Mouse (Mus musculus) megakaryocyte-erythroid progenitor cell, adult 5-6 weeks (primary cell): ENCODE data around the gene Gm13288. TPM values are rescaled to one million over a fixed set of nuclear protein-coding genes. Genes with fewer than 3 reads are reported as not detected.
"Not testable (repeated sequence)": the region's sequence is repeated elsewhere in the genome, so short reads cannot be mapped to it uniquely, and the experiment has no call there.

Experiments used
- ATAC-seq: replicated peaks from 2 replicates; pipeline ENCODE4 v1.8.0; 2016; ENCODE audit warnings: mild to moderate bottlenecking, inconsistent platforms; ENCODE audit not compliant: severe bottlenecking, poor library complexity, low FRiP score, low TSS enrichment
- total RNA-seq, 2 experiments: library from RNA; stranded (forward) in 1 of 2; stranded (reverse) in 1 of 2; fragments of 200-1000, 215-1000 nt in 1 of 2; fragments of >200 nt in 1 of 2; fragmentation: Nextera tagmentation in 1 of 2; gene quantifications; 2 replicates each; pipeline ENCODE4 v1.2.3; 2014 to 2017

The Gm13288 gene
- total RNA-seq, 2 experiments from 2014 or later = 1.2 TPM; not detected in 1

DNA sequence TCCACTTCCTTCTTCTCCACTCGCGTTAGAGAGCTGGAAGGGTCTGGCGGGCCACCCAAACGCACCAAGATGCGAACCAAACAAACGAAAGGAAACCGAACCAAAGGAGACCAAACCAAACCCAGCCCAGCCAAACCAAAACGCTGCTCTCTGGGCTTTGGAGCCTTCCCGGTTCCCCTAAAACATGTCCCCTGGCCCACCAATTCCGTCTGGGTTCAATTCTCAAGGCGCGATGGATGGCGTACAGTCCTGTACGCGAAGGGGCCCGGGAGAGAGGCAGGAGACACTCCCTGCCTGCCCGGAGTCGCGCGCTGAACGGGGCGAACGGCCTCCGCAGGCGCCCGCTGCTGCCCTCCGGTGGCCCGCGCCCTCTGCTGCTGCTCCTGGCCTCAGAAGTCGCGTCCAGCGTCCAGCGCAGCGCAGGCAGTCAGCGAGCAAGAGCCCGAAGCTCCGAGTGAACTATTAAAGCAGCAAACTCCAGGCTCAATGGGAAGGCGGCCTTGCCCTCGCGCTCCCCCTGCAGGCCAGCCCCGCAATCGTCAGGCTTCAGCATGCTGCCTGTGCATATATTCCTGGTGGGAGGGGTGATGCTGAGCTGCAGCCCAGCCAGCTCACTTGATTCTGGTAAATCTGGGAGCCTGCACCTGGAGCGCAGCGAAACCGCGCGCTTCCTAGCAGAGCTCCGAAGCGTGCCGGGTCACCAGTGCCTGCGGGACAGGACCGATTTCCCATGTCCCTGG is 11.2 kb upstream of the Gm13288 start, which contains the start of gene Gm13275:
Gm13275 (plus strand) TSS at position 552 of the 740 bp plus-strand sequence.
- not testable (repeated sequence) for ATAC-seq

DNA sequence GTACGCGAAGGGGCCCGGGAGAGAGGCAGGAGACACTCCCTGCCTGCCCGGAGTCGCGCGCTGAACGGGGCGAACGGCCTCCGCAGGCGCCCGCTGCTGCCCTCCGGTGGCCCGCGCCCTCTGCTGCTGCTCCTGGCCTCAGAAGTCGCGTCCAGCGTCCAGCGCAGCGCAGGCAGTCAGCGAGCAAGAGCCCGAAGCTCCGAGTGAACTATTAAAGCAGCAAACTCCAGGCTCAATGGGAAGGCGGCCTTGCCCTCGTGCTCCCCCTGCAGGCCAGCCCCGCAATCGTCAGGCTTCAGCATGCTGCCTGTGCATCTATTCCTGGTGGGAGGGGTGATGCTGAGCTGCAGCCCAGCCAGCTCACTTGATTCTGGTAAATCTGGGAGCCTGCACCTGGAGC is 8.2 kb upstream of the Gm13288 start, which contains the start of gene Gm13279:
Gm13279 (plus strand) TSS at position 301 of the 400 bp plus-strand sequence.
- ATAC-seq = not testable (repeated sequence)

DNA sequence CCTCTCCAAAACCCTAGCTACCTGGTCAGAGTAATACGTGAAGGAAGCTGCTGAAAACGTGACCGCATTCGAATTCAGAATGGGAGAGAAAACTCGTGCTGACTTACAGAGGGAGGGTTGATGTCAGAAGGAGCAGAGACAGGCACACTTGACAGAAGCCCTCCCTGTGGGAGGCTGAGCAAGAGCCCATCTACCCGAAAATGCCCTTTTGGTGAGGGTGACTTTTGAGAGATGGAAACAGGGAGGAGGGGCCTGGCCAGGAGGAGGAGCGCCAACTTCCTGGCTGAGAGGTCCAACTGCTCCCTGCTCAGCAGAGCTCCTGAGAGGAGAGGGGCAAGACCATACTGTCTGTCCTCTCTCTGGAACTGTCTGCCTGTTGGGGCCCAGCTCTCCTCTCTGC is 6.0 kb upstream of the Gm13288 start, which contains the start of gene Gm13285:
Gm13285 (plus strand) TSS at position 301 of the 400 bp plus-strand sequence.
- ATAC-seq = not testable (repeated sequence)

GRCm38 (mm10) chr4:88802954-88803353 is 2.4 kb upstream of the Gm13288 start, which contains the start of gene Gm13287:
TSS of gene Gm13287 (plus strand) at chr4:88803254.
- not testable (repeated sequence) for ATAC-seq

- ATAC-seq = not testable (repeated sequence)
These were observed 430 bp downstream of the Gm13288 start for GRCm38 (mm10) chr4:88805761-88806160.

DNA sequence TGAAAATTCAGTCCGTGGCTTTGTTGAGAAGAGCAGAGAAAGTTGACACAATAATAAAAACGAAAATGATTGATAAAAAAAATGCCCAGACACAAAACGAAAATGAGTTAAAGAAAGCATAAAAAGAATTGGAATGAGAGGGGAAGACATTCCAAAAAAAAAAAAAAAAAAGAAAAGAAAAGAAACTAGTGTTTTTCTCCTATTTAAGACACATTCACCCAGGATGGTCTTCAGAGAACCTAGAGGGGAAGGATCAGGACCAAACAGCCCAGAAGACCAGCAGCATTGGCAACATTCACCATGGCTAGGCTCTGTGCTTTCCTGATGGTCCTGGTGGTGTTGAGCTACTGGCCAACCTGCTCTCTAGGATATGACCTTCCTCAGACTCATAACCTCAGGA is 10.6 kb downstream of the Gm13288 start, which contains the start of gene Ifna7:
Ifna7 (plus strand) TSS at position 301 of the 400 bp plus-strand sequence.
- no peak for ATAC-seq

DNA sequence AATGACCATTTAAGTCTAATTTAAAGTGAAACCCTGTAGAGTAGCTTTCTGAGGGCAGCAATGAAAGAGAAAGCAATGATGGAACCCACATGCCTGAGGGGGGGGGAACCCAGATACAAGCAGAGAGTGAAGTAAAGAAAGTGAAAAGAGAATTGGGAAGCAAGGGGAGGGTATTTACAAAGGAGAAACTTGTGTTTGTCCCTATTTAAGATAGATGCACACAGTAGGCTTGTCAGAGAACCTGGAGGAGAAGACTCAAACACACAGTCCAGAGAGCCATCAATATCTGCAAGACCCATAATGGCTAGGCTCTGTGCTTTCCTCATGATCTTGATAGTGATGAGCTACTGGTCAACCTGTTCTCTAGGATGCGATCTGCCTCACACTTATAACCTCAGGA is 14.3 kb downstream of the Gm13288 start, which contains the start of gene Ifna11:
Ifna11 (plus strand) TSS at position 301 of the 400 bp plus-strand sequence.
- ATAC-seq = no peak

DNA sequence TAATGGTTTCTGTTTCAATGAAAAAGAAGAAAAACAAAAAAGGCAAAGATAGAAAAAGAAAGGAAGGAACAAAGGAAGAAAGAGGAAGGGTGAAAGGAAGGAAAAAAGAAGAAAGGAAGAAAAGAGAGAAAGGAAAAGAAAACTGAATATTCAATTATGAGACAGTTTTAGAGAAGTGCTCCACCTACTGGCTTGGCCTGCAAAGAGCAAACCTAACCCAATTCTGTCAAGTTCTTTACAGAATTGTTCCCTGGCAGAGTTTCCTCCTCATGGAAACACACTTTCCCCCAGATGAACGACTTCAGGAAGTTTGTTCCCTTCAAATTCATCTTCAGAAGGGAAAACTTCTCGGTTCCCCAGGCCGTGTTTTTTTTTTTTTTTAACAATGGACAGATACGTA is 17.7 kb downstream of the Gm13288 start:
- peak; percentile 79; the same call in 1 of the 2 replicates for ATAC-seq

- ATAC-seq = not testable (repeated sequence)
These were observed 21.8 kb downstream of the Gm13288 start, which contains the start of gene Ifna6 for GRCm38 (mm10) chr4:88827116-88827515. TSS of gene Ifna6 (plus strand) at chr4:88827416.

DNA sequence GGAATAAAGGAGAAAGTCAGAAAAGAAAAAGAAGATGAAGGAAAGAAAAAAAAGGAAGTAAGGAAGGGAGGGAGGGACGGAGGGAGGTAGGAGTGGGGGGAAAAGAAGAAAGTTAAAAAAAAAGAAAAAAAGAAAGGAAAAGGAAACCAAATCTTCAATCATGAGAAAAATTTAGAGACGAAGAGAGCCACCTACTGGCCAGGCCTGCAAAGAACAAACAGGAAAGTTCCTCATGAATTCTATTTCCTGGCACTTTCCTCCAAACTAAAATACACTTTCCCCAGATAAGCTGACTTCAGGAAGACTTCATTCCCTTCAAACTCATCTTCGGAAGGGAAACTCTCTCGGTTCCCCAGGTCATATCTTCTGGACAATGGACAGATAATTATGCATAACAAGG is 25.2 kb downstream of the Gm13288 start:
- no peak for ATAC-seq

DNA sequence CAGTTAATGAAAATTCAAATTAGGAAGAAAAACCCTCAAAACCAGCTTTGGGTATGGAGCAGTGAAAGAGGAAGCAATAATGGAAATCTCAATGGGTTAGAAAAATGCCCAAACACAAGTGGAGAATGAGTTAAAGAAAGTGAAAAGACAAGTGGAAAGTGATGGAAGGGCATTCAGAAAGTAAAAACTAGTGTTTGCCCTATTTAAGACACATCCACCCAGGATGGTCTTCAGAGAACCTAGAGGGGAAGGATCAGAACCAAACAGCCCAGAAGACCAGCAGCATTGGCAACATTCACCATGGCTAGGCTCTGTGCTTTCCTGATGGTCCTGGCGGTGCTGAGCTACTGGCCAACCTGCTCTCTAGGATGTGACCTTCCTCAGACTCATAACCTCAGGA is 29.9 kb downstream of the Gm13288 start, which contains the start of gene Ifna5:
Ifna5 (plus strand) TSS at position 301 of the 400 bp plus-strand sequence.
- not testable (repeated sequence) for ATAC-seq

DNA sequence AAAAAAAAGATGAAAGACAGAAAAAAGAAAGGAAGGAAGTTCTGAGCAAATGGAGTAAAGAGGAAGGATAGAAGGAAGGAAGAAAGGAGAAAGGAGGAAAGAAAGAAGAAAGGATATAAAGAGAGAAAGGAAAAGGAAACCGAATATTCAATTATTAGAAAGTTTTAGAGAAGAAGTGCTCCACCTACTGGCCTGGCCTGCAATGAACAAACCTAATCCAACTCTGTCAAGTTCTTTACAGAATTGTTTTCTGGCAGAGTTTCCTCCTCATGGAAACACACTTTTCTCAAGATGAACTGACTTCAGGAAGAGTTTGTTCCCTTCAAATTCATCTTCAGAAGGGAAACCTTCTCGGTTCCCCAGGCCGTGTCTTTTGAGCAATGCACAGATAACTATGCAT is 33.5 kb downstream of the Gm13288 start:
- no peak for ATAC-seq

DNA sequence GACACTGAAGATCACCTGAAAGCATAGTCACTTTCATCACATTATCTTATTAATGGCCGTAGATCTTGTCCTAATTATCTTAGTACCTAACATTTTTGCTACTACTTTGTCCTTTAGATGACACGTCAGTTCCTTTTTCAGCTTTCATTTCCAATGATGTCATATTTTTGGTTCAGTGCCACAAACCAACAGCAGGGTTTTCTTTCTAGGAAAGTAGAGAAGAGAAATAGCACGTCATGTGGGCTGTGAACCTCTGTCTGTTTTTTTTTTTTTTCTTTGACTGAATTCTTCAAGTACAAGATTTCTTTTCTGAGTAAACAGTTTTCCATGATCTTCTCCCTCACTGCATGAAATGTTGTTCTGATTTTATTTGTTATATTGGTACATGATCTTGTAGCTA is 34.7 kb downstream of the Gm13288 start:
- no peak for ATAC-seq

DNA sequence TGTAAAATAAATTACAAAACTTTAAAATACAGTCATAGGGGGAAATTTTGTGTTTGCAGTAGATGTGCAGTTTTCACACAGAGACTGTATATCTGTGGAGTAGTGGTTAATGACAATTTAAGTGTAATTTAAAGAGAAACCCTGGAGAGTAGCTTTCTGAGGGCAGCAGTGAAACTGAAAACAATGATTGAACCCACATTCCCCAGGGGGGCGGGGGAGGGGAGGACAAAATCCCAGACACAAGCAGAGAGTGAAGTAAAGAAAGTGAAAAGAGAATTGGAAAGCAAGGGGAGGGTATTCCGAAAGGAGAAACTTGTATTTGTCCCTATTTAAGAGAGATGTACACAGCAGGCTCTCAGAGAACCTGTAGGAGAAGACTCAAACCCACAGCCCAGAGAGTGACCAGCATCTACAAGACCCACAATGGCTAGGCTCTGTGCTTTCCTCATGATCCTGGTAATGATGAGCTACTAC is 36.1 kb downstream of the Gm13288 start, which contains the start of gene Ifna4:
Ifna4 (plus strand) TSS at position 424 of the 474 bp plus-strand sequence.
- ATAC-seq = no peak

- ATAC-seq = no peak
These were observed 40.0 kb downstream of the Gm13288 start for GRCm38 (mm10) chr4:88845334-88845733.

DNA sequence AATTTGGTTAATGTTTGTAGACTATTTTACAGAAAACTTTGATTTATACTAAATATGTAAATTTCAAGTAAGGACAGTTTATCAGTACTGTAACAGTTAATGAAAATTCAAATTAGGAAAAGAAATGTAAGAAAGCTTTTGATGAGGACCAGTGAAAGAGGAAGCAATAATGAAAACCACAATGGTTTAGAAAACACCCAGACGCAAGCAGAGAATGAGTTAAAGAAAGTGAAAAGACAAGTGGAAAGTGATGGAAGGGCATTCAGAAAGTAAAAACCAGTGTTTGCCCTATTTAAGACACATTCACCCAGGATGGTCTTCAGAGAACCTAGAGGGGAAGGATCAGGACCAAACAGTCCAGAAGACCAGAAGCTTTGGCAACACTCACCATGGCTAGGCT is 44.4 kb downstream of the Gm13288 start, which contains the start of gene Ifna1:
Ifna1 (plus strand) TSS at position 390 of the 400 bp plus-strand sequence.
- ATAC-seq = no peak

- ATAC-seq = no peak
These were observed 45.9 kb downstream of the Gm13288 start for GRCm38 (mm10) chr4:88851026-88851763.
